Mouse (Mus musculus) neural tube, embryonic 15.5 days (tissue): Measurements from ENCODE around the gene Spon1. TPM values are rescaled to one million over a fixed set of nuclear protein-coding genes. Genes with fewer than 3 reads are reported as not detected.

Source experiments
- ATAC-seq: fragments of 200-750 bp; cut with Nextera tagmentation; 2 replicates; pipeline ENCODE4 v1.8.0; 2017; ENCODE audit warnings: mild to moderate bottlenecking, moderate TSS enrichment, moderate library complexity; ENCODE audit not compliant: low FRiP score
- H3K27ac ChIP-seq: fragments of 300-500 bp; sonication (generic); replicated peaks from 2 replicates; pipeline ENCODE4 v1.5.1; 2015; ENCODE audit warnings: mild to moderate bottlenecking, inconsistent platforms
- H3K27me3 ChIP-seq: fragments of 300-500 bp; sonication (generic); replicated peaks from 2 replicates; pipeline ENCODE4 v1.6.1; 2015; ENCODE audit warnings: inconsistent platforms
- H3K36me3 ChIP-seq: fragments of 300-500 bp; sonication (generic); 2 replicates; pipeline ENCODE4 v1.6.1; 2015; ENCODE audit warnings: inconsistent platforms
- H3K4me1 ChIP-seq: fragments of 300-500 bp; sonication (generic); 2 replicates; pipeline ENCODE4 v1.6.1; 2015; ENCODE audit warnings: inconsistent platforms
- H3K4me2 ChIP-seq: fragments of 300-500 bp; sonication (generic); 2 replicates; pipeline ENCODE4 v1.6.1; 2015; ENCODE audit warnings: inconsistent platforms, mild to moderate bottlenecking, moderate library complexity
- H3K4me3 ChIP-seq: fragments of 300-500 bp; sonication (generic); replicated peaks from 2 replicates; pipeline ENCODE4 v1.5.1; 2015; ENCODE audit warnings: mild to moderate bottlenecking, inconsistent platforms
- H3K9ac ChIP-seq: fragments of 300-500 bp; sonication (generic); replicated peaks from 2 replicates; pipeline ENCODE4 v1.6.1; 2015; ENCODE audit warnings: mild to moderate bottlenecking, inconsistent platforms
- H3K9me3 ChIP-seq: fragments of 300-500 bp; sonication (generic); replicated peaks from 2 replicates; pipeline ENCODE4 v1.6.1; 2016; ENCODE audit warnings: inconsistent platforms
- WGBS: fragments of 180-500 bp; shearing (Covaris S2); methylation state at CpG from one replicate; pipeline ENCODE4 v1.1.7; 2015; ENCODE audit warnings: mixed read lengths; 5-methylcytosine and 5-hydroxymethylcytosine counted together
- polyA plus RNA-seq: library from polyadenylated mRNA; unstranded; fragments of >200 nt; fragmentation: Nextera tagmentation; extraction: Ambion mirVana; gene quantifications from 2 replicates; pipeline ENCODE4 v1.2.1, GENCODE M21; 2015

The Spon1 gene
- polyA plus RNA-seq, 1 experiment from 2014 or later: 75.3 TPM

DNA sequence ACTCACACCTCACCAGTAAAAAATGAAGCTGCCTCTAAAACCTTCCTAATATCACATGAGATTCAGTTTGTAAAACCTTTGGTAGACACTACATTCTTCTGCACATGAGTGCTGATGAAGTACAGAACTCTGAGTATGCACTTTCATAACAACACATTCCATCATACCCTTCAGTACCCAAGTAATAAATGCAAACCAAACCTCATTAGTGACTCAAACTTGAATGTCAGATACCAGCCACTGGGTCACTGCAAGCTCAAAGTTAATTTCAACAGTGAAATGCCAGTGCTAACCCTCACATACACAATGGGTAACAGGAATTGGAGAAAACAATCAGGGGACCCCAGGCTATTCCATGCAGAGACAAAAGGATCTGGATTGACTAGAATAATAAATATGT lies 203.4 kb downstream of the Spon1 start:
- ATAC-seq: no peak
- no peak overlapping the region for H3K4me3 ChIP-seq
- no peaks in the 10 kb centered on the region for H3K27me3 ChIP-seq
- H3K4me1 ChIP-seq: no peaks in the 10 kb centered on the region
- H3K9me3 ChIP-seq: no peaks in the 10 kb centered on the region
- H3K27ac ChIP-seq: no peak overlapping the region
- H3K9ac ChIP-seq: no peak overlapping the region
- H3K36me3 ChIP-seq: no peaks in the 10 kb centered on the region
- no peak overlapping the region for H3K4me2 ChIP-seq

DNA sequence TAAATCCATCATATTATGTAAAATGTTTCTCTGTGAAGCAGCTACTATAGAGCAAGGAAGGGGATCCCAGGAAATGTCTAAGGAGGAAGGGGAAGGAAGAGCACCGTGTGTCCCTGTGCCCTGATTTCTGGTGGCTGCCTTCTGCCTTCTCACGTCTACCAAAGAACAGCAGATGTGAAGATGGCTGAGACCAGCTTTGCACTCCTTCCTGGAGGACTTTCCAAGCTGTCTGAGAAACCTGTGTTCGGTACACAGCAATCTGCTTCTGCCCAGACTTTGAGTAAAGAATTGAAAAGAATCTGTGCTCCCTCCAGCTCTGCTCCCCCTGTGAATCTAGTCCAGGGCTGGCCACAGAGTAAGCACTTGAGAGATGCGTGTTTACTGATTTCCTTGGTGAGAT lies 206.7 kb downstream of the Spon1 start:
- no peaks in the 10 kb centered on the region for H3K9me3 ChIP-seq
- H3K36me3 ChIP-seq: no peaks in the 10 kb centered on the region
- H3K4me2 ChIP-seq: no peak overlapping the region
- WGBS: 87% methylated on average over 4 of the region's 4 CpGs
- H3K4me1 ChIP-seq: no peaks in the 10 kb centered on the region
- H3K27me3 ChIP-seq: no peaks in the 10 kb centered on the region
- H3K27ac ChIP-seq: no peak overlapping the region
- ATAC-seq: no peak
- no peak overlapping the region for H3K9ac ChIP-seq
- H3K4me3 ChIP-seq: no peak overlapping the region

DNA sequence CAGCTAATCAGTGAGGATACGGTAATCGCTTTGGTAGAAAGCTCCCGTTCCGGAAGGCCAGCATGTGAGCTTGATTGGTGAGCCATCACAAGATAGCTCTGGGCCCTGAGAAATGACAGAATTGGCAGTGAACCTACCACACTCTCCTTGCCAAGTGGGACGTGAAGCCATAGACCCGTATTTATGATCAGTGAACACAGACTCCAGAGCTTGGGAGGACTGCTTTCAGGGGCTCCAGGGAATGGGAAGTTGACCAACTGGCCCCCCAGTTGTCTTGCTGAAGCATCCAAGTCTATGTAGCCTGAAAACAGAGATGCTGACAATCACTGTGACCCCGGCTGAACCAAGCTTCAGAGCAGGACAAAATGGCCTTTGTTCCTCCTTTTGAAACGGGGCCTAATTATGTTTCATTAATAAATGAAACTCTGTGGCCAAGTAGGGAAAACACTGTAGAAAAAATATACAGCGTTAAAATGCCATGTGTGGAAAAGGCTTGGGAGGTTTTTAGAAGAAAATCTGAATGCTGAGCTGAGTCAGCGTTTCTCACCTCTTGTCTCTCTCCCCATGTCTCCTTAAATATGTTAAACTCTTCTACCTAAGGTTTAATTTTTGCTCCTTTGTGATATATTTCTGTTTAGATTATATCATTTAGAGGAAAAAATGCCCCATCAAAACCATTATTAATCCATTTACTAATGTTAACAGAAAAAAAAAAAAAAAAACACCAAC lies 220.8 kb downstream of the Spon1 start:
- no peaks in the 10 kb centered on the region for H3K9me3 ChIP-seq
- 74% methylated on average over 10 of the region's 10 CpGs for WGBS
- no peak for ATAC-seq
- no peaks in the 10 kb centered on the region for H3K4me1 ChIP-seq
- H3K4me2 ChIP-seq: no peak overlapping the region
- H3K4me3 ChIP-seq: no peak overlapping the region
- no peak overlapping the region for H3K9ac ChIP-seq
- no peaks in the 10 kb centered on the region for H3K27me3 ChIP-seq
- no peak overlapping the region for H3K27ac ChIP-seq
- no peaks in the 10 kb centered on the region for H3K36me3 ChIP-seq

DNA sequence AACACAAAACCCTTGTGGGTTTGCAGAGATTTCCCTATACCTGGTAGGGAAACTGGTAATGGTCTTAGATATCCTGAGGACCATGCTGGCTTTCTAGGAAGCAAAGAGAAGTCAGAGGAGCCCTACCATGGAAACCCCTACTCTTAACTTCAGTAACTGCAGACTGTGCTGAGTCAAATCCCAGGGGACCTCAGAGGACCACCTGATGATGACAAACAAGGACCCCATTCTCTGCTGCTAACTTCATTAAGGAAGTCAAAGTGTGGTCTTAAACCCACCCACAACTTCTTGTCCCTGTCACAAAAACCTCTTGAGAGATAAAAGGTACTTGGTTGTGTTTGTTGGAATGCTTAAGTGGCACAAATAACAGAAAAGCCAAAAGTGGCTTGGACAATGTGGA lies 222.4 kb downstream of the Spon1 start:
- H3K27ac ChIP-seq: no peak overlapping the region
- H3K9ac ChIP-seq: no peak overlapping the region
- H3K4me3 ChIP-seq: no peak overlapping the region
- no peak for ATAC-seq
- no peaks in the 10 kb centered on the region for H3K9me3 ChIP-seq
- no peak overlapping the region for H3K4me2 ChIP-seq
- H3K27me3 ChIP-seq: no peaks in the 10 kb centered on the region
- H3K36me3 ChIP-seq: no peaks in the 10 kb centered on the region
- H3K4me1 ChIP-seq: peaks cover 1% of the 10 kb centered on the region; the same call in 1 of the 2 replicates

DNA sequence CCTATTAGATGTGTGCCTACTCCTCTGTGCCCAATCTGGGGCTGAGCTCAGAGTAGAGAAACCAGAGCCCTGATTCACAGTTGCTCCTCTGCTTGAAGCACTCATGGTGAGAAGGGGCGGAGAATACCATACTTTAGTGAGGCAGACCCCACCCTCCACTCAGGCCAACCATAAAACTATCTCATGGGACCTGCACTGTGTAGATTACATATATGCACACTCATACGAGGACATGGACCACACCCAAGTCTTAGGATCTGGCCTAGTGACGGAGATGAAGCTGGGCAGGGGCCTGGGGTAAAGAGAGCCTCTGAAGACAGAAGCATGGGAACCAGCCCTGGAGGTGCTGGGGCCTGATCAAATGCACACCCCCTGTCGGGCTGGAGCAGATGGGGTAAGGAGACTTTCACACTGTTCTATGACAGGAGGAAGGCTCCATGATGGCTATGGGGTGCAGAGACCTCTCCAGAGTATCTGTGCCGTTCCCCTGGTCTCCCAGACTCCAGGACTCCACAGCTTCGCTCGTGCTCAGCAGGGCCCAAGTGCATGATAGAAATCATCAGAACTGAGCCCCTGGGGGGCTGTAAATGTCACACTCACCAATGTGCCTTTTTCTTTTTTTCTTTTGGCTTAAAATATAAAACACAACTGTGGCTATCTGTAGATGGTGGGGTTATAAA lies 232.0 kb downstream of the Spon1 start:
- Histone ChIP-seq H3K27me3 (no peaks in the 10 kb centered on the region), H3K9ac (no peak overlapping the region), H3K4me2 (no peak overlapping the region), H3K4me3 (no peak overlapping the region), H3K36me3 (no peaks in the 10 kb centered on the region), H3K27ac (no peak overlapping the region), H3K9me3 (no peaks in the 10 kb centered on the region), H3K4me1 (peaks cover 14% of the 10 kb centered on the region)
- no peak for ATAC-seq
- 59% methylated on average over 7 of the region's 7 CpGs for WGBS

DNA sequence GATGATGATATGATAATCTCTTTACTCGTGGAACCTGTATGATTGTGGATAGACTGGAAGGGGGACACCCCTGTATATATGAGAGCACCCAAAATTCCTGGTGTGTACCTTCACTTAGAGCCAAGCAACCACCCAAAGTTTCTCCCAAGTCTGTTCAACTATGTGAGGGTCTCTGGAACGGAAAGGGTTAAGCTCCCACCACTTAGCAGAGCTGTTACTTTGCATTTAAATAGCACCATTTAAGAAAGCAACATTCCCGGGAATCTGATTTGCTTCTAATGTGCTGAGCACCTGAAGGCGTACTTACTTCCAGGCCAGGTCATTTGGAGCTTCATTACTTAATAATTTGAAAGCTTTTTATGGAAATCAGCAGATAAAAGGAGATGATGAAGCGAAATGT lies 238.4 kb downstream of the Spon1 start:
- Histone ChIP-seq H3K4me1 (peaks cover 23% of the 10 kb centered on the region), H3K4me2 (no peak overlapping the region; the same call in 1 of the 2 replicates), H3K4me3 (no peak overlapping the region), H3K27ac (peak overlapping the region; percentile 18; the same call in 1 of the 2 replicates), H3K27me3 (no peaks in the 10 kb centered on the region), H3K36me3 (no peaks in the 10 kb centered on the region), H3K9ac (no peak overlapping the region), H3K9me3 (no peaks in the 10 kb centered on the region)
- ATAC-seq: no peak
- 17% methylated on average over 5 of the region's 5 CpGs for WGBS

DNA sequence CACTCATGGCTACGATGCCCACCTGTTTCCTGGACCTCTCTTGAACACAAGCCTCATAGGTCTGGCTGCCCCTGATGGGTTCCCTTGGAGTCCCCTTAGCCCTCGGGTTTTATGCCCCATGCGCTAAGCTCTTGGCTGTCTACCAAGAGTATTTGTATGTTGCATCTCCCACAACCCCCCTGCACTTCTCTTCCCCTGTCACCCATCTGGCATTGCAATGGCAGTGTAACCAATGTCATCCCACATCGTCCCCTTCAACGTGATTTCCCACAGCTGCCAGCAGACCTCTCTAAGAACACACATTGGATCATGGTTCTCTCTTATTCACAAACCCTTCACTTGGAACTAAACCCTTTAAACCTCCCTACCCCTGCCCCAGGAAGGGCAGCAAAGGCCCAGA lies 239.7 kb downstream of the Spon1 start:
- H3K4me1 ChIP-seq: peaks cover 23% of the 10 kb centered on the region
- ATAC-seq: no peak
- no peaks in the 10 kb centered on the region for H3K36me3 ChIP-seq
- no peaks in the 10 kb centered on the region for H3K27me3 ChIP-seq
- H3K4me3 ChIP-seq: no peak overlapping the region
- no peak overlapping the region for H3K4me2 ChIP-seq
- no peak overlapping the region for H3K27ac ChIP-seq
- 68% methylated on average over 5 of the region's 5 CpGs for WGBS
- H3K9ac ChIP-seq: no peak overlapping the region
- H3K9me3 ChIP-seq: no peaks in the 10 kb centered on the region

DNA sequence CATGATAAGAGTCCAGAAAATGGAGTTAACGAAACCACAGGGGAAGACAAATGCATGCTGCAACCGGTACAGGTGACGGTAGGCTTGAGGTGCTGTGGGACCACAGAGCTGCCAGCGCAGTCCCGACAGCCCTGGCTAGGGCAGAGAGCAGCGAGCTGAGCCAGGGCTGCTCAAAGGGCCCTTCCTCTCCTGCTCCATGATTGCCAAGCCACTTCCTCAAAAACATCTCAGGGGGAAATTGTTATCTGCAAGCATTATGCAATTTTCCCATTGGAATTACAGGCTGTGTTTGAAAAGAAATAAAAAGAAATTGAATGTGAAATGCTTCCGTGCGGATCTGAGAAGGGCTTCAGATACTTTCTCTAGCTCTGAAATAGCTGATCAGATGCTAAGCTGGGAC lies 240.7 kb downstream of the Spon1 start:
- Histone ChIP-seq H3K4me1 (peaks cover 23% of the 10 kb centered on the region), H3K4me3 (no peak overlapping the region), H3K9me3 (no peaks in the 10 kb centered on the region), H3K9ac (no peak overlapping the region), H3K4me2 (no peak overlapping the region), H3K36me3 (no peaks in the 10 kb centered on the region), H3K27me3 (no peaks in the 10 kb centered on the region), H3K27ac (no peak overlapping the region)
- WGBS: 81% methylated on average over 8 of the region's 8 CpGs
- ATAC-seq: no peak

DNA sequence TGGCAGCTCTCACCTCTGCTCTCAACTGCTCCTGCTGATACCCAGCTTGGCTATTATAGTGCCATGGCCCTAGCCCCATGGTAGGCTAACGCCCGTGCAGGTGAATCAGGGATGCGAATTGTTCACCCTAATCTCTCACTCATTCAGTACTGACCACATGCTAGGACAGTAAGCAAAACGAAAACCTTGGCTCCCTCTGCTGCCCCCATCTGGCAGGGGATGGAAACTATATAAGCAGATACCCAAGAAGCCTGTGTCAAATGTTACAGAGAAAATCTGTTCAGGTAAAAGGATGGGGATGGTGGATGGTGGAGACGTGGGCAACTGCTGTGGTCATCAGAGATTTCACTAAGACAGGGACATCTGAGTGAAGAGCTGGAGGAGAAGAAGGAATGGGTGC lies 241.8 kb downstream of the Spon1 start:
- H3K9ac ChIP-seq: no peak overlapping the region
- no peaks in the 10 kb centered on the region for H3K36me3 ChIP-seq
- ATAC-seq: no peak
- no peaks in the 10 kb centered on the region for H3K27me3 ChIP-seq
- H3K4me1 ChIP-seq: peaks cover 23% of the 10 kb centered on the region
- H3K9me3 ChIP-seq: no peaks in the 10 kb centered on the region
- no peak overlapping the region for H3K4me3 ChIP-seq
- no peak overlapping the region for H3K4me2 ChIP-seq
- H3K27ac ChIP-seq: no peak overlapping the region
- 72% methylated on average over 5 of the region's 5 CpGs for WGBS

DNA sequence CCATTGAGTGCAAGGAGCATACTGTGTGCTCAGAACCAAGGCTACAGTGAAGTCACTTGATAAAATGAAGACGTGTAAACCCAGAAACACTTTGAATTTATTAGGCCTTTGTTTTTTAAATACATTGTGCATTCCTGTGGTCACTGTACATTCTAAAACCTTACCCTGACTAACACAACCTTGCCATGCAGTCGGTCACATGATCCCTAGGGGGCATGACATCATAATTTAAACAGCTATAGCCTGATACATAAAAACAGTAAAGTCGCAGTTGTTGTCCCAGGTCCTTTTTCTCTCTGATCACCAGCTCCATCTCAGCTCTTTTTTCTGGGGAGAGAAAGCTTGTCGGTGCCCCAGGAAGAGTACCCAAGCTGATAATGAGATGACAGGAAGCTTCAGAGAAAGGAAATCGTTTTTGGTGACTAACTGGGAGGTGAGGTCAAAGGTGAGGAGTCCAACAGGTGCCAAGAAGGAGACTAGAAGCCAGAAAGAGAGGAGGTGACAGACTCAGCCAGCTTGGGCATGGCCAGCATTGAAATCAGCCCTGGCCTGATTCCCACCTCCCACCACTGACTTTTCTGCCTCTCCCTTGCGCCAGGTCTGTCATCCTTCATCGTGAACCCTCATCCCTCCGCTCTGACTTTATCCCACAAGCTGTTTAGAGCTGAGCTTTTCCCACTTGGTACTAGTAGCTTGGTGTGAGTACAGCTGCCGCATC lies 246.1 kb downstream of the Spon1 start:
- Histone ChIP-seq H3K27ac (no peak overlapping the region), H3K27me3 (no peaks in the 10 kb centered on the region), H3K36me3 (no peaks in the 10 kb centered on the region), H3K4me1 (0 out of 2 replicates have a peak, but pooled peaks cover 4% of the 10 kb centered on the region), H3K4me2 (no peak overlapping the region), H3K9me3 (no peaks in the 10 kb centered on the region), H3K4me3 (no peak overlapping the region), H3K9ac (no peak overlapping the region)
- 61% methylated on average over 9 of the region's 9 CpGs for WGBS
- ATAC-seq: no peak

DNA sequence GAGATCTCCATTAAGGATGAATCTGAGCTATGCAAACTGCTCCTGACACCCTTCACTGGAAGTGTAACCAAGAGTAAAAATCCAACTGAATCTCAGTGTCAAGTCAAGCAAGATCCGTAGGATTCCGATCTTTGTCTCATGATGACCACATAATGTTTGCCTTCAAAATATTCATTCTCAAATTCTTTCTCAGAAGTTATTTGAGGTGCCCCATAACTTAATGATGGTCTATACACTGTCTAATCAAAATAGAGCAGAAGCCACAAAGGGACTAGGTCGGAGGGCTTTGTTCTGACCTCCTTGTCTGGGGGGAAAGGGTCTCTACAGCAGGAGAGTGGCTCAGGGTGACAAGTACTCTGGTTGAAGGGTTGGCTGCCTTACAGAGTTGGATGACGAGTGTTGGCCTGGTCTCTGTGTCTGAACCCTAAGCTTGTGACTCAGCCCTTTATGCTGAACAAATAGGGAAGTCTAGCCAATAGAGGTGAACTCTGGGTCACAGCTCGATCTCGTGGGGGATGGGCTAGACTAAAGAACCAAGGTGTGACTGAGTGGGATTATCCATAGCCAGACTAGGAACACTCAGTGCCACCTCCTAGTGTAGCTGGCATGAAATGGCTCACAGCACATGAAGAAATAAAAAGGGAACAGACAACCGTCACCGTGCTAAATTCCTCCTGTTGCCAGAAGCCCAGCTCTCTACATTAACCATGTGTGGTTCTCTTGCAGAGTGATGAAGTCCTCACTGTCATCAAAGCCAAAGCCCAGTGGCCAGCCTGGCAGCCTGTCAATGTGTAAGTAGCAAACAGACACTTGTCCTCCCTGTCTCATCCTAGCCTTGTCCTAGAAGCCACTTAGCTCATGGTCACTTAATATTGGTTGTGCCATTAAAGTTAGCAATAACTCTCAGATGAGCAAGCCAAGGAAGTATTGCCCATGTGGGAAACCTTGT lies 250.5 kb downstream of the Spon1 start:
- no peak for ATAC-seq
- H3K9me3 ChIP-seq: no peaks in the 10 kb centered on the region
- no peaks in the 10 kb centered on the region for H3K27me3 ChIP-seq
- H3K9ac ChIP-seq: no peak overlapping the region
- H3K36me3 ChIP-seq: no peaks in the 10 kb centered on the region
- 81% methylated on average over 8 of the region's 8 CpGs for WGBS
- H3K4me2 ChIP-seq: no peak overlapping the region
- no peak overlapping the region for H3K4me3 ChIP-seq
- no peak overlapping the region for H3K27ac ChIP-seq
- peaks cover 10% of the 10 kb centered on the region; the same call in 1 of the 2 replicates for H3K4me1 ChIP-seq
